Comparison of ENCODE assay signal across 9 mouse cellular contexts in genomic region chr4:81251934-81252333, GRCm38 (mm10).
DNase-seq lines count a peak whose midpoint lies in the region; ATAC-seq lines count a peak whose summit lies in the region.
"Had no signal": no experiment of that assay in that cellular context is flagged by ENCODE, and none has a peak within 500 bp of the region (broad histone marks: within the 10 kb centered on the region; RNA-seq: fewer than 3 reads in every experiment).

No protein-coding gene starts in this region.

- no peaks in the 10 kb centered on the region for H3K4me1 ChIP-seq in liver, embryonic 12.5 days
- peaks cover 8% of the 10 kb centered on the region; the same call in 1 of the 2 replicates for H3K4me1 ChIP-seq in forebrain, embryonic 10.5 days
- H3K4me1 ChIP-seq in limb, embryonic 12.5 days (replicated peaks): 0 out of 2 replicates have a peak, but pooled peaks cover 2% of the 10 kb centered on the region
- H3K4me1 ChIP-seq: embryonic facial prominence, embryonic 12.5 days had no signal

- H3K27me3 ChIP-seq in liver, embryonic 12.5 days (replicated peaks): no peaks in the 10 kb centered on the region
- H3K27me3 ChIP-seq in forebrain, embryonic 10.5 days (ENCODE audit: poor library complexity, severe bottlenecking): no peaks in the 10 kb centered on the region
- no peaks in the 10 kb centered on the region for H3K27me3 ChIP-seq in limb, embryonic 12.5 days
- H3K27me3 ChIP-seq: embryonic facial prominence, embryonic 12.5 days had no signal

- H3K27ac ChIP-seq in liver, embryonic 12.5 days: no peak overlapping the region
- no peak overlapping the region for H3K27ac ChIP-seq in forebrain, embryonic 10.5 days
- no peak overlapping the region for H3K27ac ChIP-seq in limb, embryonic 12.5 days
- H3K27ac ChIP-seq: embryonic facial prominence, embryonic 12.5 days had no signal

- DNase-seq in liver: peak; percentile 32
- DNase-seq in adrenal gland, postnatal 36 days: peak; percentile 35 to 41
- DNase-seq in forebrain, embryonic 10.5 days (ENCODE audit: extremely low spot score, low spot score): peak; percentile 58
- DNase-seq in kidney, adult 9 months: peak; percentile 70
- peak; percentile 42 for DNase-seq in ovary, postnatal 14 days (ENCODE audit: low spot score)

- H3K9me3 ChIP-seq in liver, embryonic 12.5 days (replicated peaks): no peaks in the 10 kb centered on the region
- no peaks in the 10 kb centered on the region for H3K9me3 ChIP-seq in forebrain, embryonic 10.5 days
- H3K9me3 ChIP-seq in limb, embryonic 12.5 days: no peaks in the 10 kb centered on the region
- H3K9me3 ChIP-seq: embryonic facial prominence, embryonic 12.5 days had no signal

- no peak overlapping the region for H3K4me2 ChIP-seq in liver, embryonic 12.5 days
- no peak overlapping the region for H3K4me2 ChIP-seq in limb, embryonic 12.5 days
- H3K4me2 ChIP-seq: embryonic facial prominence, embryonic 12.5 days had no signal

- no peak overlapping the region for H3K9ac ChIP-seq in liver, embryonic 12.5 days
- H3K9ac ChIP-seq in limb, embryonic 12.5 days (replicated peaks): no peak overlapping the region
- H3K9ac ChIP-seq: embryonic facial prominence, embryonic 12.5 days had no signal

- ATAC-seq in liver, embryonic 12.5 days: no peak
- ATAC-seq in limb, embryonic 12.5 days (ENCODE audit: insufficient number of reproducible peaks, insufficient read depth, low FRiP score, low TSS enrichment, low read depth): peak; percentile 56; the same call in 1 of the 2 replicates
- no peak for ATAC-seq in monocyte, adult 5-6 weeks (replicated peaks; ENCODE audit: insufficient number of reproducible peaks, low FRiP score, low TSS enrichment, poor library complexity, severe bottlenecking)

- no peak overlapping the region for H3K4me3 ChIP-seq in liver, embryonic 12.5 days
- no peak overlapping the region for H3K4me3 ChIP-seq in forebrain, embryonic 10.5 days
- H3K4me3 ChIP-seq in limb, embryonic 12.5 days (replicated peaks): no peak overlapping the region
- H3K4me3 ChIP-seq: embryonic facial prominence, embryonic 12.5 days had no signal

- 10% methylated on average over 5 of the region's 5 CpGs for WGBS in liver, embryonic 12.5 days (ENCODE audit: insufficient replicate concordance)
- WGBS in forebrain, embryonic 10.5 days: 17% methylated on average over 5 of the region's 5 CpGs
- WGBS in limb, embryonic 12.5 days: 10% methylated on average over 5 of the region's 5 CpGs

- H3K36me3 ChIP-seq in liver, embryonic 12.5 days: no peaks in the 10 kb centered on the region
- no peaks in the 10 kb centered on the region for H3K36me3 ChIP-seq in forebrain, embryonic 10.5 days (replicated peaks)
- H3K36me3 ChIP-seq in limb, embryonic 12.5 days: no peaks in the 10 kb centered on the region
- H3K36me3 ChIP-seq: embryonic facial prominence, embryonic 12.5 days had no signal
